8 mouse cellular contexts compared by ENCODE assay signal in genomic region chr2:143980781-143981398, GRCm38 (mm10). TPM values are rescaled to one million over a fixed set of nuclear protein-coding genes. Genes with fewer than 3 reads are reported as not detected.
DNase-seq lines count a peak whose midpoint lies in the region; ATAC-seq lines count a peak whose summit lies in the region.

No protein-coding gene starts in this region.

- no peak overlapping the region for H3K9ac ChIP-seq in lung, embryonic 16.5 days (ENCODE audit: low read length)

- H3K9me3 ChIP-seq in forebrain, embryonic 10.5 days: no peaks in the 10 kb centered on the region
- no peaks in the 10 kb centered on the region for H3K9me3 ChIP-seq in hindbrain, embryonic 10.5 days
- H3K9me3 ChIP-seq in lung, embryonic 16.5 days (ENCODE audit: control insufficient read depth, low read length): no peaks in the 10 kb centered on the region

- no peaks in the 10 kb centered on the region for H3K27me3 ChIP-seq in forebrain, embryonic 10.5 days (ENCODE audit: poor library complexity, severe bottlenecking)
- H3K27me3 ChIP-seq in hindbrain, embryonic 10.5 days (ENCODE audit: insufficient read depth, poor library complexity, severe bottlenecking): no peaks in the 10 kb centered on the region
- H3K27me3 ChIP-seq in lung, embryonic 16.5 days (ENCODE audit: control insufficient read depth, insufficient read depth, low read depth, low read length): no peaks in the 10 kb centered on the region

- H3K27ac ChIP-seq in forebrain, embryonic 10.5 days: no peak overlapping the region
- H3K27ac ChIP-seq in hindbrain, embryonic 10.5 days: no peak overlapping the region
- no peak overlapping the region for H3K27ac ChIP-seq in lung, embryonic 16.5 days (ENCODE audit: low read length)

- no peak overlapping the region for H3K4me2 ChIP-seq in lung, embryonic 16.5 days (ENCODE audit: low read depth, low read length)

- peak; percentile 20 for DNase-seq in Muller cell, postnatal 12 days (ENCODE audit: inconsistent ontology term)
- DNase-seq in c-Kit-positive CD71-positive TER-119-negative erythroid progenitor cells, embryonic 14.5 days (ENCODE audit: low read depth): peak; percentile 57
- peak; percentile 58 for DNase-seq in forebrain, embryonic 10.5 days (ENCODE audit: extremely low spot score, low spot score)
- DNase-seq in hindbrain, embryonic 10.5 days (ENCODE audit: low spot score): peak; percentile 70
- DNase-seq in layer of hippocampus, adult 8-10 months (ENCODE audit: low spot score in 2 of 2): peak; percentile 39 to 67
- DNase-seq in retina, embryonic 14.5 days (ENCODE audit: low spot score): peak; percentile 88
- peak; percentile 94 for DNase-seq in thymus, postnatal 4 days

- H3K36me3 ChIP-seq in forebrain, embryonic 10.5 days (replicated peaks): peaks cover 13% of the 10 kb centered on the region
- peaks cover 23% of the 10 kb centered on the region for H3K36me3 ChIP-seq in hindbrain, embryonic 10.5 days
- peaks cover 17% of the 10 kb centered on the region for H3K36me3 ChIP-seq in lung, embryonic 16.5 days (ENCODE audit: control insufficient read depth, insufficient read depth, low read length)

- H3K4me1 ChIP-seq in forebrain, embryonic 10.5 days: no peaks in the 10 kb centered on the region
- no peaks in the 10 kb centered on the region for H3K4me1 ChIP-seq in hindbrain, embryonic 10.5 days (replicated peaks)
- 0 out of 2 replicates have a peak, but pooled peaks cover 9% of the 10 kb centered on the region for H3K4me1 ChIP-seq in lung, embryonic 16.5 days (replicated peaks; ENCODE audit: control insufficient read depth, insufficient read depth, low read length)

- H3K4me3 ChIP-seq in forebrain, embryonic 10.5 days: no peak overlapping the region
- H3K4me3 ChIP-seq in hindbrain, embryonic 10.5 days: no peak overlapping the region
- no peak overlapping the region for H3K4me3 ChIP-seq in lung, embryonic 16.5 days (ENCODE audit: low read length)

- WGBS in forebrain, embryonic 10.5 days: 39% methylated on average over 6 of the region's 6 CpGs
- 41% methylated on average over 6 of the region's 6 CpGs for WGBS in hindbrain, embryonic 10.5 days
- 31% methylated on average over 6 of the region's 6 CpGs for WGBS in lung, embryonic 16.5 days

- ATAC-seq in lung, embryonic 16.5 days (ENCODE audit: low read depth): peak; percentile 37; the same call in 1 of the 2 replicates

RNA-seq across cellular contexts. Expression of gene Rrbp1, which starts 30.2 kb away (rescaled TPM):
- polyA plus RNA-seq in forebrain, embryonic 10.5 days (2016; fragmentation: Nextera tagmentation; extraction: Ambion mirVana): 44.6 and 47.5 TPM in 2 replicates
- 41.0 and 58.0 TPM in 2 replicates for polyA plus RNA-seq in hindbrain, embryonic 10.5 days (2016; fragmentation: Nextera tagmentation; extraction: Ambion mirVana)
- 10 to 100 TPM; 46.6 to 98.4 (median 68.6) TPM for total RNA-seq in layer of hippocampus, adult 8-10 months (2022)
- 78.3 and 80.8 TPM in 2 replicates for polyA plus RNA-seq in lung, embryonic 16.5 days (2015; fragmentation: Nextera tagmentation; extraction: Ambion mirVana)

RNA-seq across cellular contexts. Expression of gene Banf2, which starts 52.0 kb away (rescaled TPM):
- not detected in 2 replicates for polyA plus RNA-seq in forebrain, embryonic 10.5 days (2016; fragmentation: Nextera tagmentation; extraction: Ambion mirVana)
- not detected in 2 replicates for polyA plus RNA-seq in hindbrain, embryonic 10.5 days (2016; fragmentation: Nextera tagmentation; extraction: Ambion mirVana)
- not detected for total RNA-seq in layer of hippocampus, adult 8-10 months (2022)
- not detected in 2 replicates for polyA plus RNA-seq in lung, embryonic 16.5 days (2015; fragmentation: Nextera tagmentation; extraction: Ambion mirVana)

Comparison
In these comparisons a context has a peak if more than half of its experiments do, and no peak if none do; other contexts are left out.
1. DNase-seq: peak in every context shown above with its lines; median percentile 94 in thymus, postnatal 4 days; 88 in retina, embryonic 14.5 days; 70 in hindbrain, embryonic 10.5 days; 58 in forebrain, embryonic 10.5 days; 57 in c-Kit-positive CD71-positive TER-119-negative erythroid progenitor cells, embryonic 14.5 days; 53 in layer of hippocampus, adult 8-10 months; 20 in Muller cell, postnatal 12 days.